Mouse (Mus musculus): ENCODE results near the gene Trib3.
"Not testable (repeated sequence)": the region's sequence is repeated elsewhere in the genome, so short reads cannot be mapped to it uniquely, and the experiment has no call there.

Gene Trib3

GRCm38 (mm10) chr2:152307186-152307585, 36.6 kb downstream of the Trib3 start:
- no peak for DNase-seq

GRCm38 (mm10) chr2:152305480-152305879, 38.4 kb downstream of the Trib3 start:
- DNase-seq, result no peak

DNA sequence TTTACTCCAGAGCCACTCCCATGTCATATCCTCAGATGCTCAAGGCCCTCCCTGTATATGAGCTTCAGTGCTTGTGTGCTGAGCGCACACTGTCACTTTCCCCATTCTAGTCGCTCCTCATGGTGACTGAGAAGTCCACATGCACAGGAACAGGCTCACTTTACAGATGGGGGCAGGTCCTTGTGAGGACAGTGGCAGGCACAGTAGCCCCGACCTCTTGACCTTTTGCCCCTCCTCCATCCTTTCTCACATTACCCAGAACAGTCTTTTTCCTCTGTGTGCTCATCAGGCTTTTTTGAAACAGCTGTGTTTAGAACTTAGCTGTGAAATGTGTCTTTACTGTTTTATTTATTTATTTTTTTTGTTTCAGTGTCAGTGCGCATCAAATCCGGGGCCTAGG, 40.1 kb downstream of the Trib3 start:
- no peak for DNase-seq

- DNase-seq, result no peak
These were observed 41.0 kb downstream of the Trib3 start for GRCm38 (mm10) chr2:152302862-152303261.

DNA sequence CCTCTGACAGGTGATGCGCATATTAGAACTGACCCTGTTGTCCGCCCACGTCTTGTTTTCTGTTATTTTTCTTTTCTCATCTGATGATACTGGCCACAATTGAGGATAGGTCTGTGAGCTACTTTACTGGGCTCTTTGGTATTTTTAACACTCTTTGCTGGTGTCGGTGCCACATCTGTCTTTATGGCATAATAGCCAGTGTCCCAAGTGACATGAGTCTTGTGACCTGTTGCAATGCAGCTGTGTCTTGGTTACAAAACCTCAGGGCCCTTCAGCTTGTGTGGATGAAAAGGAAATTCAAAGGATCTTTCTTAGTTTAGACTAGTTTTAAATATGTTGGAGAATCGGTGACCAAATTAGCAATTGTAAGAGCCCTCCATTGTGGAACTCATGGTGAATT, 49.3 kb downstream of the Trib3 start:
- no peak for DNase-seq

DNA sequence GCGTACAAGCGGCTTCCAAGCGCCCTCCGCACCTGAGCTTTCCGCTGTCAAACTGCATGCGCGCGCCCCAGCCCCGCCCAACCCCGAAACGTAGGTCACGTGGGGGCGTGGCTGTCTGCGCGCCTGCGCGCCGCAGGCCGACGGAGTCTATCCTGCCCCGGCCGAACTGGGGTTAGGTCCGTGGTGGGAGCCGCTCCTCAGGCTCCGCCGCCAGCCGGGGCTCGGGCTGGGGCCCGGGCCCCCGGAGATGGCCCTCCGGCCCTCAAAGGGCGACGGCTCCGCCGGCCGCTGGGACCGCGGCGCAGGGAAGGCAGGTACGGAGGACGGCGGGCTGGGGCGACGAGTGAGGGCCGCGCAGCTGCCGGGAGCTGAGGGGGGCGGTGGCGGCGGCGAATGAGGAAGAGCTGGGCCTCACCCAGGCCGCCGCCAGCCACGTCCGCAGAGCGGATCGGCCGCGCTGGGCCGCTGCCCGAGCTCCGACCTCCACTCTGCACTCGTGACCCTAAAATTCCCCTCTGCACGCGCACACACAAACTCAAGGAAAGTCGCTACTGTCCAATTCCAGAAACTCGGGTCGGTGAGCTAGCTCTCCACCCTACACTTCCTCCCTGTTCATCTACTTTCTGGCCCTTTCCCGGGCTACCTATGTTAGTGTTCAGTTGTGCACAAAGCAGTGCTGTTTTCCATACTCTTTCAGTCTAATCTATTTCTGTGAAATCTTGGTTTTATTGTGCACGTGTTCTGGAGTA, 49.9 kb downstream of the Trib3 start, which contains the start of gene Tbc1d20:
Gene Tbc1d20 (plus strand): TSS at position 102 of the 749 bp plus-strand sequence.
- peak; percentile 94 for DNase-seq

GRCm38 (mm10) chr2:152293179-152293726, 50.6 kb downstream of the Trib3 start:
- DNase-seq, result no peak

DNA sequence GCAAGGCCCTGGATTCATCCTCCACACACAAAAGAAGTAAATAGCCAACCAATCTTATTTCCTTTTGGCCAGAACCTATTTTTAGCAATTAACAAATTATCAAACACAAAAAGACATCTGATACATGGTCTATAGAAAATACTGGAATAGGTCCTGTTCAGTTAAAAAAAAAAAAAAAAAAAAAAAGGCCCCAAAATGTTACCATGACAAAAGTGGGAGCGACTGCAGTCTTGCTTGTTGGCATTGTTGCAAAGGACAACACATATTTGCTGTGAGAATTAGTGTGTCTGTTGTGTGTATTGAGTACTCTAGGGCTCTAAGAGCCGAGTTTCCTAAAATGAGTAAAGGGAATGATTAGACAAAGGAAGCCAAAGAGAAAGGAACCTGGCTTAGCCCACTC, 51.4 kb downstream of the Trib3 start:
- DNase-seq, result no peak

DNA sequence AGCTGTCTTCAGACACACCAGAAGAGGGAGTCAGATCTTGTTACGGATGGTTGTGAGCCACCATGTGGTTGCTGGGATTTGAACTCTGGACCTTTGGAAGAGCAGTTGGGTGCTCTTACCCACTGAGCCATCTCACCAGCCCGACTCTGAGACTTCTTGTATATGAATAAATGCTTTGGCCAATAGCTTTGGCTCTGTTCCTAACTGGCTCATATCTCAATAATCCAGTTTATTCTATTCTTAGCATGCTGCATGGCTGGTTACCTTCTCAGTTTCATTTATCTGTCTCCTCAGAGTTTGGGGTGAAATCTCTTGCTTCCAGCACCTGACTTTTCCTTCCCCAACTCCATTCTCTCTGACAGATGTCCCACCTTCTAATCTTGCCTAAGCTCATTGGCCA, 54.2 kb downstream of the Trib3 start:
- DNase-seq, result not testable (repeated sequence)

DNA sequence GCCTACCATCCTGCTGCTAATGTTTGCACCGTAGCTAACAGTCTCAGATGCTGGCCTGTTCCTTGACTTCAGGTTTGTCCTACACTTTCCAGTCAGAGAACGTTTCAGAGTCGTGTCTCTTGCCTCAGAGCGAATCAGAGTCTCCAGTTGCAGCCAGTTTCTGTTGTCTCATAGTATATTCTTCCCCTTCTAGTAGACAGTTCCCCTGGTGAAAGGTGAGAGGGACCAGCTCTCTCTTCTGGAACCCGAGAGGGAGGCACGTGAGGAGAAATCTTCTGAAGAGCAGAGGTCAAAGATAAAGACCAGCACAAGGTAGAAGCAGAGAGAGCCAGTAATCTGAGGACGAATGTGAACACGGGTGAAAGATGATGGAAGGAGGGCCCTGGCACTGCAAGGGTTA, 55.8 kb downstream of the Trib3 start:
- DNase-seq, result no peak

DNA sequence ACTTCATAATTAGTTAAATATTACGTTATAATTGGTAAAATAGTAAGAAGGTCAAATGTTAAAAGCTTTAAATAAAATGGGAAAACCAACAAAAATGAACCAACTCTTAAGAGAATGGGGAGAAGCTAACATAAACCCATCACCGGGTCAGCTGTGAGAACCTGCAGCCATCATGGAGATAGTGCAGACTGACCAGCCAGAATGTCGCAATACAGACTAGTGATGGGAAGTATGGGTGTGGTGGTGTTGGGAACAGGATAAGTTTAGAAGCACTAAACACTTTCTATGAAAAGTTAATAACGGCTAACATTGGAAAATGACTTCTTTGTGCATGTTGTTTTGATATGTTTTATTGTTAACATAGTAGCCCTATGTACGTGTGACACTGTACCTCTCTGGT, 56.3 kb downstream of the Trib3 start:
- no peak for DNase-seq
